Mouse (Mus musculus) left cerebral cortex, postnatal 25 days (tissue): ENCODE measurements around the gene Abca3. TPM values are rescaled to one million over a fixed set of nuclear protein-coding genes. Genes with fewer than 3 reads are reported as not detected.
"Not testable (repeated sequence)": the region's sequence is repeated elsewhere in the genome, so short reads cannot be mapped to it uniquely, and the experiment has no call there.

Source experiments
- DNase-seq, 2 experiments: peaks; one replicate each; pipeline ENCODE4 v3.0.0; 2022; ENCODE audit warnings: low spot score in 2 of 2, mixed read lengths in 1 of 2
- intact Hi-C: fragments of 180-260 bp; cut with DNase I; formaldehyde crosslinking; loops from one replicate; pipeline ENCODE4 v1.15.1; 2025
- total RNA-seq, 2 experiments: library from RNA; stranded (reverse); gene quantifications; 2 replicates each; pipeline ENCODE4 v1.2.3; 2021

Gene Abca3
- total RNA-seq, 2 experiments from 2014 or later: 78.7 to 81.7 TPM

DNA sequence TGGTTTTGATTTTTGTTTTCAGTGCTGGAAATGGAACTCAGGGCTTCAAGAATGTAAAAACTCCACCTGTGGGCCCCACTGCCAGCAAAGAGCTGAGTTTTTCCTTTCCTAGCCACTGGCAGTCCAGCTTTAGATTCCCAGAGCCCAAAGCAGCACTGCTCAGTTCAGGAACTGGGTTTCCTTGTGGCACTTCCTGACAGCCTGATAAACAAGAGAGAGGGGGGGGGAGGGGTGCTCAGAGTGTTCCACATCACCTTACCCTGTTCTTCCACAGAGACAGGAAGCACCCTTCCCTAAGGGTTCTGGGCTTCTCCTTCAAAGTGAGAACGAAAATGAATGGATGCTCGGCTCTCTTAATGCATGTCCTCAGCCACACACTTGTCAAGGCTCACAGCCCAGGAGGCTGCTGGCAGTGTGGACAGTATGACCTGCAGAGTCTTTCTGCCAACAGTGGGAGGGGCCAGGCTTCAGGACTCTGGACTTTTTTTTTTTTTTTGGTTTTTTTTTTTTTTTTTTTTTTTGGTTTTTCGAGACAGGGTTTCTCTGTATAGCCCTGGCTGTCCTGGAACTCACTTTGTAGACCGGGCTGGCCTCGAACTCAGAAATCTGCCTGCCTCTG lies 23.5 kb downstream of the Abca3 start:
- intact Hi-C loops: no loop called here
- DNase-seq: no peak

DNA sequence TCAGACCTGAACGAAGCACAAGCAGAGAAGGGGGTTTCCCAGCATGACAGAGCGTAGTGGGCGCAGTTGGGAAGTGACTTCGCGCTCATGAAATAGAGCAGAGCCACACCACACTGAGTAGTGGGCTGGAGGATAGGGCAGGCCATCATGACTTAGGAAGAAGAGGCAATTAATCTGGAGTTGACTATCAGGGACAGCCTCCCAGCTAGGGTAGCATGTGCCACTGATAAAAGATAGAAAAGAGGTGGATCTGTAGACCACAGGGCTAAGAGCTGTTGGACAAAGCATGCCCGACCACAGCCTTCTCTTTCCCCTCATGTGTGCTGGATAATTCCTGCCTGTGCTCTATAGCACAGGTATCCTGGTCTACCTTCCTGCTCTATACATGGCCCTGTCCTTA lies 24.1 kb downstream of the Abca3 start:
- no peak for DNase-seq
- intact Hi-C loops: no loop called here

DNA sequence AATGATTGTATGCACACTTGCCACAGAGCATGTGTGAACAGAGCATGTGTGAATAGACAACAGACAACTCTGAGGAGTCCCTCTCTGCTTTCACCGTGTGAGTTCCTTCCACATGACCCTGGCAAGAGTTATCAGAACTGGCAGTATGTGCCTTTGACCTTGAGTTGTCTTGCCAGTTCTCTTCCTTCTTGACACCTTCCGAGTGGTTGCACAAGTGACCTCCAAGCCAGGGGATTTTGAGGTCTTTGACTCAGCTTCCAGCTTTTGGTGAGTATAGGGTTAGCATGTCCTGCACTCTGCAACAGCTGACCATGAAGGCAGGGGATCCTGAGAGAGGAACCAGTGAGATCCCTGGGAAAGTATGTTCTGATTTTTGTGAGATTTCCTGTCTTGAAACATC lies 26.7 kb downstream of the Abca3 start:
- DNase-seq: no peak
- intact Hi-C loops: no loop called here

DNA sequence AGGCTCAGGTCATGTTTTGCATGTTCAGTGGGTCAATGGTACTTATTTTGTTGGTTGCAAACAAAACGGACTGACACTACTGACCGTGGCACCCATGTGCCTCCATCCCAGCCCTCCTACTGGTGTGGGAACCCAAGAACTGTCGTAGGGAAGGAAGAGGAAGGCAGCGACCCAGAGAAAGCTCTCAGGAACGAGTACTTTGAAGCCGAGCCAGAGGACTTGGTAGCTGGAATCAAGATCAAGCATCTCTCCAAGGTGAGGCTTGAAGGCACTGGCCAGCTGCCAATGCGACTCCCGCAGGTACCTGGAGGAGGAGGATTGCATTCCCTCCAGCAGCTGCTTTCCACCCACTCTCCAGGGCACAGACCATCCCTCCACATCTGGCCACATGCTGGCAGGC lies 32.0 kb downstream of the Abca3 start:
- intact Hi-C loops: no loop called here
- DNase-seq: no peak

DNA sequence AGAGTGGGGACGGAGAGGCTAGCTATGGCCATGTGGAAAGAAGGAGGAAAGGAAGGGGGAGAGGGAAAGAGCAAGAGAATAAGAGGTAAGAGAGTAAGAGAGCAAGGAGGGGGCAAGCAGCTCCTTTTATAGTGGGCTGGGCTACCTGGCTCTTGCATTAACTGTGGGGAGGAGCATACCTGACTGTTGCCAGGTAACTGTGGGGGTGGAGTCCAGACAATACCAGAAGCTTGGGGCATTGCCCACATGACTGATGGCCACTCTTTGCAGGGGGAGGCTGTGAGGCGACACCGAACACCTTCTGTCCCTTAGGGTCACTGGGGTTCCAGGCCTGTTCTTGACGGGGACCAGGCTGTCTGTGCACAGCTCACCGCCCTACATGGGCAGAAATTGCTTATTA lies 37.0 kb downstream of the Abca3 start:
- DNase-seq: no peak
- intact Hi-C loops: no loop called here

DNA sequence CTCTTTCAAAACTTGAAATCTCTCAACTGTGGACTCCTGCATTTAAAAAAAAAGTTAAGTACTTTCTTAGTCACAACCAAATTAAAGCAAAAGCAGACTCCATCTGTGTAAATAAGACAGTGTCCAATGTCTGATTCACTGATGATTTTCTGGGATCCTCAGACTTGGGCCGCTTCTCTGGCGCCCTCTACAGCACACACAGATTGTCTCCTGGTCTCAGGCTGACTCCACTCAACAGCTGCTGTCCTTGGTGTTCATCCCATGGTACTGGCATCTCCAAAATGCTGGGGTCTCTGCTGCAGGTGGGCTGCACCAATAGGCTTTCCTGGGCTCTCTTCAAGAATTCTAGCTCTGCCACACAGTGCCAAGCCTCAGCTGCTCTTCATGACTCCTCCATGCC lies 38.1 kb downstream of the Abca3 start:
- intact Hi-C loops: loop anchor here (2.0 to 5.0 kb wide), 2 partner anchors 217 to 238 kb away; partner anchors contain the start of gene Pdpk1
- DNase-seq: peak; percentile 41 to 50

DNA sequence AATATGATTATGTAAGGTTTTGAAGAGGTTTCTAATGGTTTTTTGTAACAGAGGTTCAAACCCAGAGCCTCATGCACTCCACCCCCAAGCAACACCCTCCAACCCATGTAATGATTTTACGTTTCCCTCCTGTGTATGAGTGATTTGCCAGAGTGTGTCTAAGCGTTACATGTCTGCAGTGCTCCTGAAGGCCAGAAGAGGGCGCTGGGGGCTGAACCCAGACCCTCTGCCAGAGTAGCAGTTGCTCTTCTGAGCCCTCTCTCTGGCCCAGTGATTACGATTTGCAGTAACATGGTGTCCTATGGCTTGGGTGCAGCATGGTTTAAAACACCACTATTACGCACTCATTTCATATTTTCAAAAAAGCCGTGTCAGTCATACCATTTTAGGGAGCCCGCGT lies 39.4 kb downstream of the Abca3 start:
- intact Hi-C loops: loop anchor here (2.0 to 5.0 kb wide), 2 partner anchors 218 to 239 kb away; partner anchors contain the start of gene Pdpk1
- DNase-seq: no peak

DNA sequence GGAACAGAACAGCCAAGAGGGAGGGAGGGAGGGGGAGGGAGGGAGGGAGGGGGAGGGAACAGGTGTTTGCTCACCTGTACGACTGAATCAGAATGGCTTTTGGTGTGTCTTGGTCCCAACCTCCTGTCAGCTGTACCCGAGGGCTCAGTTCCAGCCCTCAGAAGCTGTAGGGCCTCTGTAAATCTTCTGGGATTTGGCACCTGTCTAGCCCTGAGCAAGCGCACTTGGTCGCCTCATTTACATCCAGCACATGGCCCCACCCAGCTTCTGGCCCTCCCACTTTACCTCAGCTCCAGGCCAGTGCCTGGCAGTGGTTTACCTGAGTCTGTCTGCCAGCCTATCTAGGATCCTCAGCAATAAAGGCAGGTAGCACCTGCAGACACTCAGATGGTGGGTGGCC lies 41.8 kb downstream of the Abca3 start:
- no peak for DNase-seq
- intact Hi-C loops: loop anchor here (5.0 kb wide), 1 partner anchor 241 kb away; the partner anchor contains the start of gene Pdpk1

DNA sequence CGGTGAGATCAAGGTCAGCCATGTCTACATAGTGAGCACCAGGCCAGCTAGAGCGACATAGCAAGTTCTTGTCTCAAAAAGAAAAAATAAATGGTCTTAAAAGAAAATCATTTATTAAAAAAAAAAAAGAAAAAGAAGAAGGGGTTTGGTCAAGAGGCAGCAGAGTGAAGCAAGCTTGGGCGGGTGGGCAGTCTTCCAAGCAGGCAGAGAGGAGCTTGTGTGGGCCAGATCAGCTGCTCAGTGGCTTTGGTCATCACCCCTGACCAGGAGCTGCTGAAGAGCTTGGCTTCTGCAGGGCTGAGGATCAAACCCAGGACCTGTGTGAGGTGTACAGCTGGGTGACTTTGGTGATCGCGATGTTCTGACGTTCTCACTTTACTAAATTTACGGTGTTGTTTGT lies 42.7 kb downstream of the Abca3 start:
- no peak for DNase-seq
- intact Hi-C loops: loop anchor here (5.0 kb wide), 1 partner anchor 242 kb away; the partner anchor contains the start of gene Pdpk1

DNA sequence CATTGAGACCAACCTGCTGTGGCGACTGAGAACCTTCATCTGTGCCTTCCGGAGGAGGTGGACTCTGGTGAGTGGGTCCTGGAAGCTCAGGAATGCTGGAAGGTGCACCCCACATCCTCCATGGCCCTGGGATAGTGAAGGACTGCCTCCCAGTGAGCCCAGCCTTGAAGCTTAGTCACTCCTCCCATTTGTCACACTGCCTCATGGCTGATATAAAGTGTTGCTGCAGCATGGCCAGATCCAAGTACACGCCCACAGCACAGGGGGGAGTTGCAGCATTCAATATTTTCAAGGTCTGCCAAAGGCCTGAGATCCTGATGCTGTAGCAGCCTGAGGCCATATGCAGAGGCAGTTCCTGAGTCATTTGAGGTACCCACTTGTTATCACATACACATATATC lies 50.6 kb downstream of the Abca3 start:
- intact Hi-C loops: no loop called here
- peak in 1 of 2 experiments; percentile 41 for DNase-seq

DNA sequence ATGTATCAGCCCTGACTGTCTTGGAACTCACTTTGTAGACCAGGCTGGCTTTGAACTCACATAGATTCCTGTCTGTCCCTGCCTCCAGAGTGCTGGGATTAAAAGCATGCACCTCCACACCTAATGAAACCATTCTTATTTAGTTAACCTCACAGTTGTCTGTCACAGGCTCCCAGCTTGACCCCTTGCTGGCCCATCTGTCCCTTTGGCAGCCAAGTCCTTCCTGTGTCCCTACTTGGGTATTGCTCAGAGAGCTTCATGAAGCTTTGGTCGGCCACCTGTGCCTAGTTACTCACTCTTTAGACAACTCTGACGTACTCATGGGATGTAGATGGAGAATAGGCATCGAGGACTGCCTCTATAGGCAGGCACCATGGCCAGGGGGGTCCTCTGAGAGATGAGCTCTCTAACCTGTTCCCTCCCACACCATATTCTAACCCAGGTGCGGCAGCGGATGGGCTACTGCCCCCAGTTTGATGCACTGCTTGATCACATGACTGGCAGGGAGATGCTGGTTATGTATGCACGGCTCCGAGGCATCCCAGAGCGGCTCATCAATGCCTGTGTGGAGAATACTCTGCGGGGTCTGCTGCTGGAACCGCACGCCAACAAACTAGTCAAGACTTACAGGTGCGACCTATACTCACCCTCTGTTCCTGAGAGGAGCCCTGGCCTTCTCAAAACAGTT lies 55.5 kb downstream of the Abca3 start:
- DNase-seq: no peak
- intact Hi-C loops: no loop called here

DNA sequence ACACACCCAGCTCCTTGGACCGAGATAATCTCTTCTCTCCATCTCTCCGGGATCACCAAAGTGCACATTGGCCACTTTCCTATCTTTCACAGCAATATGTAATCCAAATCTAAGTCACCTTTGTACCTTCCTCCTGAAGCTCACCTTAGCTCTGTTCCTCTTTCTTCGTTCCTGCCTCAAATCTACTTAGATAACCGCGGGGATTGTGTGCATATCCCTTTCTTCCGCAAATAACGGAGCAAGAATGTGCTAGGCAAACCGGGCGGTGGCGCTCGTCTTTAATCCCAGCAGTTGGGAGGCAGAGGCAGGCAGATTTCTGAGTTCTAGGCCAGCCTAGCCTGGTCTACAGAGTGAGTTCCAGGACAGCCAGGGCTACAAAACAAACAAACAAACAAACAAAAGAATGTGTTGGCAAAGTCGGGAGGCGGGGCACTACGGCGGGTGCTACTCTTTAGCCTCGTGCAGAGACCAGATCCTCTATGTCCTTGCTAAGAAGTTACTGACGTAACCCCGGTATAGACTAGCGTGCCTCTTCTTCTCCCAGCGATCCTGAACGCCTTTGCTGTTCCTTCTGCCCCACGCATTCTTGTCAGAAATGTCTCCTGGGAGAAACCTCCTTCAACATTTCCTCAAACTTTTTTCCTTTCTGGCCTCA lies 61.9 kb downstream of the Abca3 start:
- intact Hi-C loops: no loop called here
- DNase-seq: no peak

DNA sequence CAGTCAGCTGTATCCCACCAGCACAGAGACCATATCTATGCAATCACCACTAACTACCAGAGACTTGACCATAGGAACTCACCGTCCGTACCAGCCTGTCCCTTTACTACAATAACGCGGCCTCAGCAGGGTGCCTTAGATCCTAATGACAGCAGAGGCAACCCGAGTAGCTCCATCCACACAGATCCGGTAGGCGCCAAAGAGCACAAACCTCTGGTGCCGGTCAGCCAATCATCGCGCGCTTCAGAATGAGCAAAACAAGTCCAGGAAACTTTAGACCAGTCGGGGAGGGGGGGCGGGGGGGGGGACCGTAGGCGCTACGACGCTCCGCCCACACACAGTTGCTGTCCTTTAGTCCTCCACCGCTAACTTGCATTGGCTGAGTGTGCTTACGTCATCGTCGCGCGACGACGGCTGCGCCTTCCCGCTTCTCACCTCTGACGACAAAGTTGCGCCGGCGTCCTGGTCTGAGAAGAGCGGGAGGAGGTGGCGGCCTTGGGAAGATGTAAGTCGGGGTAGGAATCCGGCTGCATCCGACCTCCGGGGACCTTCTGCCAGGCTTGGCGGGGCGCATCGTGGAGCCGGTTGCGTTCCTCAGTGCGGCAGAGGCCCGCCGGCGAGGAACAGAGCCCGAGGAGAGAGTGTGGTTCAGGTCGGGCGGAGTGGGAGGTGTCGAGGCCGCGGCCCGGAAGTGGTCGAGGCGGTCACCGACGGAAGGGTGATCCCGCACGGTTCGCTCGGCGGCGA lies 62.7 kb downstream of the Abca3 start, which contains the start of gene Rnps1:
Gene Rnps1, plus strand, starts transcription at position 336 of the 747 bp plus-strand sequence.
- intact Hi-C loops: no loop called here
- DNase-seq: peak; percentile 91 to 96

DNA sequence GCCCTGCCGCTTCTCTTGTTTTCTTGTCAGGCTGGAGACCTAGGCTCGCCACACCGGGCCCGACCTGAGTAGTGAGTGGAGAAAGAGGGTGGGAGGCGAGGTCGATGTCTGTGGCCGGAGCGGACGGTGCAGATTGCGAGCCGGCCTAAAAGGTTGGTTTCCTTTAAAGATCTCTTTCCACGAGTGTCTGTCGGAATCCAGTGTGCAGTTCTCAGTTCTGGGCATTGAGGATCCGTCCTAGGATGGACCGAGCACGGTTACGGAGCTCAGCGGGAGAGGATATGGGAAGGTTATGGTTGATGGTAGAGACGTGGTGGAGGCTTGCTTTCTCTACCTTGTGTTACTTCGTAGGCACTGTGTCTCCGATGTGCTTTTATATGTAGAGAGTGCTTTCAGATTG lies 63.3 kb downstream of the Abca3 start:
- no peak for DNase-seq
- intact Hi-C loops: loop anchor here (5.0 kb wide), 1 partner anchor 37 kb away; no protein-coding TSS in a partner anchor

DNA sequence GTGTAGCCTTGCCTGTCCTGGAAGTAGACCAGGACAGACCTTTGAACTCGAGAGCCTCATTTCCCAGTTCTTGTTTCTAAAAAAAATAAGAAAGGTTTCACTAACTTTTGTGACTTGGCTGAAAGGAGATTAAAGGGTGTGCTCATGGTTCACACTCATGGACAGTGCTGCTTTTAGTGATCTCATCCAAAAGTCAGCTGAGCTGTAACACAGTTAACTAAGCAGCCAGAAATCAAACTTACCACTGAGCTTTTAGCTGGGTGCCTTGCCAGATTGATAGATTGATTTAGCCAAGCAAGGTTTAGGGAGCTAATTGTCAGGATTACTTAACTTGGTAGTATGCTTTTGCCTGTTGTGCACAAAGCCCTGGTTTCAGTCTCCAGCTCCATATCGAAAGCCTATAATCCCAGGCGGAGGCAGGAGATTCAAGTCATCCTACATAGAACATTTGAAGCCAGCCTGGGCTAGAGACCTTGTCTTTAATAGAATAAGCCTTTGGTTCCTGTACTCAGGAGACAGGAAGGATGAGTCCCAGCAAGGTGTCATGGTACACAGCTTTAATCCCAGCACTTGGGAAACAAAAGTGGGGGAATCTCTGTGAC lies 64.4 kb downstream of the Abca3 start:
- DNase-seq: no peak
- intact Hi-C loops: loop anchor here (5.0 kb wide), 1 partner anchor 36 kb away; no protein-coding TSS in a partner anchor

DNA sequence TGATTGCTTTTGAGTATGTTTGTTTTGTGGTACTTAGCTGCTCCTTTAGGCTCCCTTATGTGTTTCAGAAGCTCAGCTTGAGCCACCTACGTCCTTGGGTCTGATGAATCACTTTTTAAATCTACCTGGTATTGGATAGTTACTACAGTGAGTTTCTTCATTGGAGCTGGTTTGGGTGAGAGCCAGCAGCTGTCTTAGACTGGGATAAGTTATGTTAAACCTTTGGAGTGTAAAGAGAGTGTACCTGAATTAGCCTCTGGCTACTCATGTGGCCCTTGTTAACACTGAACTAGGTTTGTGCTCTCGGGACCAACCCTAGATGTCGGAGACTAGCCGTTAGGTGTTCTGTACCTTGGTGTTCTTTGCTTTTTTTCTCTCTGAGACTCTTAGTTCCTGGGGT lies 71.4 kb downstream of the Abca3 start:
- intact Hi-C loops: no loop called here
- no peak for DNase-seq

DNA sequence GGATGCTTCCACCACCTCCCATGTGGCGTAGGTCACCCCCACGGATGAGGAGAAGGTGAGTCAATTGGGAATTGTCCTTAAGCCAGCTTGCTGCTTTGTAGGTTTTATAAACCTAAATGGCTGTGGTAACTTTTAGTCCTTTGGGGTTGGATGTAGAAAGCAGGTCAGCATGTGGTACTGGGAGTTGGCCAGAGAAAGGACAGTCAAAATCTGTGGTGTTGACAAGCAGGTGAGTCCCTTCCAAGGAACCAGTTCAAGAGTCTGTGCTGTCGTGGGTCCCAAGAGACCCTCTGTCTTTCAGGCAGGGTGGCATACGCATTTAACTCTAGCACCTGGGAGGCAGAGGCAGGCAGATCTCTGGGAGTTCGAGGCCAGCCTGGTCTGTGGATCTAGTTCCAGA lies 72.7 kb downstream of the Abca3 start:
- intact Hi-C loops: no loop called here
- no peak for DNase-seq

DNA sequence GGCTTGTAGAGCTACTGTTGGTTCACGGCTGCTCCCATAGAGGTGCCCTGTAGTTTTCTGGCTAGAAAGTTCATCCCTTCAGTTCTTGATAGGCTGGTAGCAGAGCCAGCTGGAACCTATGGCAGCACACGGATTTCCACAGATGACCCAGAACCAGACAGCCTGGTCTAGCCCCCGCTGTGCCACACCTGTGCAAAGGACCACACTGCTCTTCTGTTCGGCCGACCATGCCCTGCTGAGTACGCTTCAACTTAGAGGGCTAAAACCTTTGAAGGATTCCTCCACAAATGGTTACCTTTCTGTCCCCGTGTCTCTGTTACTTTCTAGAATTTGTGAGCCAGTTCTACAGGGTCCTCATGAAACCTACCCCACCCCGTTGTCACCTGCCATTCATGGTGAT lies 73.6 kb downstream of the Abca3 start:
- DNase-seq, intact Hi-C loops: not testable (repeated sequence)

DNA sequence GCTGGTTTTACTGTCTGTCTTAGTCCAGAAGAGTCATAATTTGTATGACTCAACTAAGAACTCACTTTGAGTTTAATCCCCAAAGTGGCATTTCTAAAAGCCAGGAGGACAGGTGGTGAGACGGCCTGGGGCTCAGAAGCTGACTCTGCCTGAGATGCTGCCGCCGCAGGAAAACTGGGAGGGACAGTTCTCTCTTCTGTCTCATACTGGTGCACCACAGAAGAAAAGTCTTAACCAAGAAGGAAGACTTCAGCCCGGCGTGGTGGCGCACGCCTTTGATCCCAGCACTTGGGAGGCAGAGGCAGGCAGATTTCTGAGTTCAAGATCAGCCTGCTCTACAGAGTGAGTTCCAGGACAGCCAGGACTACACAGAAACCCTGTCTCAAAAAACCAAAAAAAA lies 74.2 kb downstream of the Abca3 start:
- intact Hi-C loops: no loop called here
- DNase-seq: no peak
